Mouse (Mus musculus): ENCODE measurements around the gene Mrpl58.
A peak's percentile ranks its signal among the peaks of the same experiment; 100 is the strongest.

DNA sequence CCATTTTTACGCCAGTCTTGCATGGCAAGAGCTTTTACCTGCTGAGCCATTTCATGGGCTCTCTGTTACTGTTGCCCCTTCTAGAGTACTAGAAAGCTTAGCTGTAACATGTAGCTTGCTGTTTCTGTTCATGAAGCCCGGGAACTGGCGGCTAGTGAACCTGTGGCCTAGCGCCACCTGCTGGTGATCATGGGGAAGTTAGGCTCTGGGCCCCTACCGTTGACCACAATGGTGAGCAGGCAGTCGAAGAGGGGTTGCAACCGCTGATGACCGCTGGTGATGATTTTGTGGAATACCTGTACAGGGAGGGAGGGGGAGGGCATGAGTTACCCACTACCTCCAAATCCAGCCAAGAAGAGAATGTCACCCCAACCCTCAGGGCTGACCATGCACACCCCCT lies 49.4 kb upstream of the Mrpl58 start:
- TF ChIP-seq POLR2A (IDR thresholded peaks at IDR 0.05; ENCODE audit: control insufficient read depth, extremely low read depth, insufficient read depth, low read length, poor library complexity) (no peak), CTCF (IDR thresholded peaks at IDR 0.05; ENCODE audit: borderline replicate concordance, control insufficient read depth, extremely low read depth, insufficient read depth, low read length, poor library complexity) (peak; percentile 94)

All from thymus, adult 2 months (tissue).